Mouse (Mus musculus): ENCODE measurements around the gene Ankrd10. TPM values are rescaled to one million over a fixed set of nuclear protein-coding genes. Genes with fewer than 3 reads are reported as not detected.

Gene Ankrd10
- total RNA-seq, 2 experiments from 2014 or later, result 69.1 to 71.8 TPM

Small RNA genes lying within 50 kb of the gene (microRNA-seq; reads per million reads assigned to microRNA genes)
- 1.2 to 1.8 reads per million in 2 experiments for gene Mir7238

Other genes starting within 250 kb of the Ankrd10 start
- under 1 TPM; 0.71 to 0.94 TPM for gene Rab20, start 157.0 kb downstream of the Ankrd10 start, total RNA-seq (2021)
- 10 to 100 TPM; 52.7 to 67.3 TPM for gene Naxd, start 138.3 kb downstream of the Ankrd10 start, total RNA-seq (2021)
- 10 to 100 TPM; 26.1 to 28.6 TPM for gene Cars2, start 85.0 kb downstream of the Ankrd10 start, total RNA-seq (2021)
- gene Ing1, start 80.2 kb downstream of the Ankrd10 start, total RNA-seq (2021), result 10 to 100 TPM; 35.6 to 39.5 TPM
- not detected for gene 1700016D06Rik, start 65.3 kb upstream of the Ankrd10 start, total RNA-seq (2021)
- gene Arhgef7, start 92.0 kb upstream of the Ankrd10 start, total RNA-seq (2021), result 100 to 1,000 TPM; 164 to 169 TPM
- gene Tex29, start 204.7 kb upstream of the Ankrd10 start, total RNA-seq (2021), result 1 to 10 TPM in 1 of 2 experiments, not detected in 1; 1.3 TPM

All from layer of hippocampus, postnatal 10 days (tissue).